Mouse (Mus musculus): ENCODE measurements around the gene 4930402K13Rik. TPM values are rescaled to one million over a fixed set of nuclear protein-coding genes. Genes with fewer than 3 reads are reported as not detected.

4930402K13Rik gene
- polyA plus RNA-seq, 1 experiment from 2014 or later: not detected

Other genes with a start within 250 kb of the 4930402K13Rik start
- not detected in 2 replicates for gene Gm5751, start 230.3 kb upstream of the 4930402K13Rik start, polyA plus RNA-seq (2015; fragmentation: Nextera tagmentation; extraction: Ambion mirVana)
- gene B630019K06Rik, start 212.2 kb upstream of the 4930402K13Rik start, polyA plus RNA-seq (2015; fragmentation: Nextera tagmentation; extraction: Ambion mirVana): 18.1 and 21.2 TPM in 2 replicates
- not detected in 2 replicates for gene Fthl17b, start 141.6 kb upstream of the 4930402K13Rik start, polyA plus RNA-seq (2015; fragmentation: Nextera tagmentation; extraction: Ambion mirVana)
- gene Fthl17c, start 128.0 kb upstream of the 4930402K13Rik start, polyA plus RNA-seq (2015; fragmentation: Nextera tagmentation; extraction: Ambion mirVana): not detected in 2 replicates
- not detected in 2 replicates for gene Fthl17d, start 117.8 kb upstream of the 4930402K13Rik start, polyA plus RNA-seq (2015; fragmentation: Nextera tagmentation; extraction: Ambion mirVana)
- not detected in 2 replicates for gene Fthl17e, start 71.1 kb upstream of the 4930402K13Rik start, polyA plus RNA-seq (2015; fragmentation: Nextera tagmentation; extraction: Ambion mirVana)
- not detected in 2 replicates for gene Fthl17f, start 41.5 kb upstream of the 4930402K13Rik start, polyA plus RNA-seq (2015; fragmentation: Nextera tagmentation; extraction: Ambion mirVana)
- 4.0 and 4.1 TPM in 2 replicates for gene Lancl3, start 95.3 kb downstream of the 4930402K13Rik start, polyA plus RNA-seq (2015; fragmentation: Nextera tagmentation; extraction: Ambion mirVana)
- gene Gm14862, start 152.3 kb downstream of the 4930402K13Rik start, polyA plus RNA-seq (2015; fragmentation: Nextera tagmentation; extraction: Ambion mirVana): not detected in 2 replicates
- 2.3 and 2.9 TPM in 2 replicates for gene Xk, start 168.2 kb downstream of the 4930402K13Rik start, polyA plus RNA-seq (2015; fragmentation: Nextera tagmentation; extraction: Ambion mirVana)
- not detected in 2 replicates for gene H2al1m, start 179.2 kb downstream of the 4930402K13Rik start, polyA plus RNA-seq (2015; fragmentation: Nextera tagmentation; extraction: Ambion mirVana)
- 0.59 TPM in 1 of 2 replicates, not detected in the other for gene H2al1k, start 246.1 kb downstream of the 4930402K13Rik start, polyA plus RNA-seq (2015; fragmentation: Nextera tagmentation; extraction: Ambion mirVana)

Measured in midbrain, embryonic 13.5 days (tissue).